Mouse (Mus musculus): ENCODE measurements around the gene Kif17.

Gene Kif17

GRCm38 (mm10) chr4:138250088-138250960 lies at the start of gene Kif17, which contains the start of gene Sh2d5:
TSS of gene Kif17 (plus strand) at chr4:138250435.
TSS of gene Sh2d5 (plus strand) at chr4:138250403.
- peak; percentile 96 for DNase-seq

- no peak for DNase-seq
These were observed 49.5 kb upstream of the Kif17 start for GRCm38 (mm10) chr4:138200769-138201168.

- DNase-seq, result no peak
These were observed 48.5 kb upstream of the Kif17 start for GRCm38 (mm10) chr4:138201696-138202095.

GRCm38 (mm10) chr4:138210116-138210515 lies 40.1 kb upstream of the Kif17 start:
- DNase-seq, result no peak

- no peak for DNase-seq
These were observed 36.4 kb upstream of the Kif17 start for GRCm38 (mm10) chr4:138213861-138214260.

- peak in 1 of 2 experiments; percentile 18 for DNase-seq
These were observed 34.5 kb upstream of the Kif17 start for GRCm38 (mm10) chr4:138215671-138216199.

GRCm38 (mm10) chr4:138216200-138216890 lies 33.9 kb upstream of the Kif17 start, which contains the start of gene Hp1bp3:
TSS of gene Hp1bp3 (plus strand) at chr4:138216296.
- DNase-seq, result peak; percentile 85 to 88

GRCm38 (mm10) chr4:138216891-138217392 lies 33.3 kb upstream of the Kif17 start:
- DNase-seq, result peak; percentile 99

- no peak for DNase-seq
These were observed 32.8 kb upstream of the Kif17 start for GRCm38 (mm10) chr4:138217441-138217840.

- no peak for DNase-seq
These were observed 32.1 kb upstream of the Kif17 start for GRCm38 (mm10) chr4:138217951-138218685.

- peak in 1 of 2 experiments; percentile 24 for DNase-seq
These were observed 30.9 kb upstream of the Kif17 start for GRCm38 (mm10) chr4:138219331-138219730.

- no peak for DNase-seq
These were observed 29.5 kb upstream of the Kif17 start for GRCm38 (mm10) chr4:138220761-138221160.

- no peak for DNase-seq
These were observed 28.8 kb upstream of the Kif17 start for GRCm38 (mm10) chr4:138221406-138221805.

- DNase-seq, result no peak
These were observed 27.8 kb upstream of the Kif17 start for GRCm38 (mm10) chr4:138222396-138222795.

GRCm38 (mm10) chr4:138223623-138224022 lies 26.6 kb upstream of the Kif17 start:
- DNase-seq, result no peak

- no peak for DNase-seq
These were observed 3.2 kb upstream of the Kif17 start for GRCm38 (mm10) chr4:138246756-138247665.

- peak; percentile 21 to 27 for DNase-seq
These were observed 1.6 kb downstream of the Kif17 start for GRCm38 (mm10) chr4:138251819-138252218.

GRCm38 (mm10) chr4:138252231-138252630 lies 2.0 kb downstream of the Kif17 start:
- no peak for DNase-seq

GRCm38 (mm10) chr4:138257116-138257687 lies 7.0 kb downstream of the Kif17 start:
- no peak for DNase-seq

GRCm38 (mm10) chr4:138258663-138259062 lies 8.4 kb downstream of the Kif17 start:
- no peak for DNase-seq

GRCm38 (mm10) chr4:138259482-138259881 lies 9.2 kb downstream of the Kif17 start:
- DNase-seq, result no peak

Measured in cerebellum, postnatal 14 days (tissue).